Mouse (Mus musculus): Measurements from ENCODE around the gene Chd6.

The Chd6 gene

DNA sequence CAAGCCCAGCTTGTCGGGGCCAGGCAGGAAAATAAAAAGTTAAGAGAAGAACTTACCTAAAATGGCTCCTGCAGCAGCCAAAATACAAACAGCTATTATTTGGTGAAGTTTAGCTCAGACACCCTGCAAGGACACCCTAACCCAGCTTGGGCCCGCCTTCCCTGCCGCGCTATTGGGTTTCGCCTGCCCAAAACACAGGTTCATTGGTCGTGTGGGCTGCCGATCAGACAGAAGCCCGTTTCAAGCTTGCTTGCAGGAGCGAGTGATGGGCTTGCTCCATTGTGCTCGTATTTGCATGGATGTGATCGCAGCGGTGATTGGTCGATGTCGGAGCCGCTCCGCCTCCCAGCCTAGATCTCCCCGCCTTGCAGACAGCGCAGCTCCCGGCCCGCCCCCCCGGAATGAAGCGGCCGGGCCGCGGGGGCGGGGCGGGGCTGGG, at the start of gene Chd6:
Gene Chd6 (minus strand): TSS at position 143 of the 439 bp plus-strand sequence.
- DNase-seq (ENCODE audit: low read depth, low spot score): peak; percentile 100

DNA sequence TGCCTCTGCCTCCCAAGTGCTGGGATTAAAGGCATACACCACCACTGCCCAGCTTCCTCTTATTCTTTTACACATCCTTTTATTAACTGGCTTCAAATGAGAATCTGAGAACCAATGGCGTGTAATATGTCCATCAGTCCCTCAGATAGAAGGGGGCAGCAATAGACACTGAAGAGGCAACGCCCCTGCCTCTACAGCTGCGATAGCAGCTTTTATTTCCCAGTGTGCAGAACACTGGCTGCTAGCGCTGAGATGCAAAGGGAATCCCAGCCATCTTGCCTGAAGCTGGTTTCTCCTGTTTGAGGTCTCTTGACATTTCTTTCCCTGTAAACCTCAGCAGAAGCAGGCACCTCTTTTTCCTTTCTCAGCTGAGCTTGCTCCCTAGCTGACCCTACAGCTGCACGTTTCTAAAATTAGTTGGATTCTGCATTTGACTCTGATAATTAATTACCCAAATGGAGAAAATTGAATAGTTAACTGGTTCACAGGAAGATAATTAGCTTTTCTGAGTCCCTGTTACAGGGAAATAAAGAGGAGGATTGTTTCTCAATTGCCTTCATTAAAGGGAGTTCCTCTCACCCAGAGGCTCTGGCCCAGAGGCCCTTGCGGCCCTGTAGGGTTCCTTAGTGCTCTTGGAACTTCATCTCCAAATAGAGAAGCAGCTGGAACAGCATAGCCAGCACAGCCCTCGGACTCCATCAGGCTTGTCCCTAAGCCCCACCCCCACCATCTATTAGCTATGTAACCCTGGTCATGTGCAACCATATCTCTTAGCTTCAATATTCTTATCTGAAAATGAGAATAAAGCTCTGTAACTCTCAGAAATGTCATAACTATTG, 41.3 kb upstream of the Chd6 start:
- DNase-seq (ENCODE audit: low read depth, low spot score): no peak

DNA sequence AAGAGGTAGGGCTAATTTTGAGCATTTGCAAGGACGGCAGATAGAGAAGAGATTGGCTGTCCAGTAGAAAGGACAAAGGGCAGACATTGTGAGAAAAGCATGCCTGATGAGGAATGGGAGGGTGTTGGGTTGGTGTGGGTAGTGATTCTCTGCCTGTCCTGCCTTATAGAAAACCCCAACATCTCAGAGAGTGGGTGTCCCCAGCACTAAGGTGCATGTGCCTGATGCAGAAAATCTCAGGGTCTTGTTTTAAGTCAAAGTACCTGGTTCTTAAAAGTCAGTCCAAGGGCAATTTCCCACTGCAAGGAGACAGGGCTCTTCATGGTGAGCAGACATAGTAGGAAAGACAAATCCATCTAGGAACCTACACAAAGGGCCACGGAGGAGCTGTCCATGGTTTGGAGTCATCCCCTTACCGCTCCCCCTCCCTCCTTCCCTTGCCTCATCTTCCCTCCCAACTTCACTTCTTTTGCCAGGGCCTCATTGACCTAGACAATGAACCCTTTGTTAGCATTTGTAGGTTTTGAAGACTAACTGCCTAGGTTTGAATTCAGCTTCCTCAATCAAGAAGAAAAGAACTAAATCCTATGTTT, 39.6 kb upstream of the Chd6 start:
- no peak for DNase-seq (ENCODE audit: low read depth, low spot score)

DNA sequence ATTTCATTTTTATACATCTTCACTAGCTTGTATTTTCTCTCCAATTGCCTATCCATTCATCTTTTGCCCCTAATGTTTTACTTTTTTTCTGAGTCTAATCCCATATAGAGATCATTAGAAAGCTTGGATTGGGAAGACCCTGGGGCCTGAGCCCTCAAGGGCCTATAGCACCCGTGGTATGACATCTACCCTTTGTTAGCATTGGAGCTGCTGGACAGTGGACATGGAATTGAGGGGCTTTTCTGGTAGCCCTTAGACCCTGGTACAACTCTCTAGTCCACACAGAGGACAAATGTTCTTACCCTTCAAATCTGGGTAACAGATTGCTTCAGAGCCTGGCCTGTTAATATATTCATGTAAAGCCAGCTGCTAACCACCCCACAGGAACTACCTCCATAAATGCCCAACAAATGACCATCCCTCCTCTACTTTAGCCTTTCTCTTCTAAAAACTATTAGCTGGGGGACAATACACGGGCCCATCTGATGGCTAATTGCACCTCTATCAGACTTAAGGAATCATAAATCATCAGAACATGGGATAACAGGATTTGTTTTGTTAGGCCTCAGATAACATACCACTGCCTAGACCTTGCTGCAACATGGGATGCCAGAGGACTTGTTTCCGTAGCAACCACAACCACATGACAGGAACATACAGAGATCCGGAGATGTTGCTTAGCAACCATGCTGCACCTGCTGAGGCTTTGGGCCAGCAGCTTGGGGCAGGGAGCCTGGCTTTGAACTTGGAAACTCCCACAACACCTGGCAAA, 39.0 kb upstream of the Chd6 start:
- DNase-seq (ENCODE audit: low read depth, low spot score): peak; percentile 7

DNA sequence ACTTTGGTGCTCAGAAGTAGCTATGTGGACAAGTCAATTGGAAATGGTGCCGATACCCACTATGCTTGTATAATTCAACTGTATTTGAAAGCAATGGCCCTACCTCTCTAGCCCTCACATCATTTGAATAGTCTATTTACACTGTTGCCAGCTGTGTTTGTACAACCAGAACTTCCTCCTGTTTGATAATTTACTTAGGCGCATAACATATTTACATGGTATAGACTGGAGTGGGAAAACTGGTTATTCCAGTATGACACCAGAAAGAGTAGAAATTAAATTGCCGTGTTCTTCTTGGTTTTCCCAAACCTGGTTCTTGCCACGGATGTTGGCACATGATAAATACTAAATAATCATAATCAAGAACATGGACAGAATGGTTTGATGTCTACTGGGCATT, 35.9 kb upstream of the Chd6 start:
- DNase-seq (ENCODE audit: low read depth, low spot score): no peak

DNA sequence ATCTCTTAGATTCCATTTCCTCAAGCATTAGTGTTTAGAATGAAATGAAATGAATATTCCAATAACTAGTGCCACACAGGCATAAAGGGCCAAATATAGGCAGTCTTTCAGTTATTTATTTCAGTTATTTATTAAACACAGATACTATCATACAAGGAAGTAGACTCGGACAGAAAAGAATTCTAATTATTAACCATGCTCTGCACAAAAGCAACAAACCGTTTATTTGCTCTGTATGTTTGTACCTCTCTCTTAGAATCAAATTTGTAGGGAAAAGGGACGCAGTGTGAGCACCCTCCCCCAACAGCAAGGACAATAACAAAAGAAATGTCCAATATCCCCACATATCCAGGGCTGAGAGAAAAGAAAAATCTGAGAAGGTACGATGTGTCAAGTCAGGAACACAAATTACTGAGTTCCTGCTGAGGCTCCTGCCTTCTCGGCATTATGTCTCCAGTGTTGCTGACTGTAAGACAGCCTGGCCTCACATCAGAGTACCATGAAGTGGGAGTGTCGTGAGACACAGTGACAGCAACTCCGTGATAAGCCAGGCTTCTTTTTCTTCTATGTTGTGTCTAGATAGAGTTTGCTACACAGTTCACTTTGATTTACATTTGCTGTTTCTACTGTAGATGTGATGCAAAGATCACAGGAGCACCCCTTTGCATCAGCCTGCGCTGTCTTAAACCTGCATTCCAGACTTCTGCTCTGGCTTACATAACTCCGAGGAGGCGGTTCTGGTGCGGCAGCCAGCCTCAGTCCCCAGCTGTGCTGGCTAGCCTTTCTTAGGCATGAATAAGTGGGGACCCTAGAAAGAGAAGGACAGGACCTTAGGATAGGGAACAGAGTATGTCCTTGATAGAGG, 30.0 kb upstream of the Chd6 start:
- no peak for DNase-seq (ENCODE audit: low read depth, low spot score)

DNA sequence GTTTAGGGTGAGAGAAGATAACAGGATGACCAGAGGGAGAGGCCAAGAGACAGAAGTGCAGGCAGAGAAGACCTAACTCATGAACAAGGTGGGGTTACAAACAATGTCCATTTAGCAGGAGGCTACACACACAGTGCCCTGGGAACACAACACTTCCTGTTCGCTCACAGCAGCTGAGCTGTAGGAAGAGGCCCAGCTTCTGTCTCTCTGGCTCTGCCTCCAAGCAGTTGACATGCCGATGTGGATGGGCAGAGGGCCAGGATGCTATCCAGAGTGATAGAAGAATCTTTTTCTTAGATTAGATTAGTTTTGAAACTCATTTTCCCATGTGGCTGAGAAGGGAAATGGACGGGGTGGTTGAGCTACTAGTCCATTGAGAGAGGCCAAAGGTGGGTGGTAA, 28.1 kb upstream of the Chd6 start:
- DNase-seq (ENCODE audit: low read depth, low spot score): no peak

DNA sequence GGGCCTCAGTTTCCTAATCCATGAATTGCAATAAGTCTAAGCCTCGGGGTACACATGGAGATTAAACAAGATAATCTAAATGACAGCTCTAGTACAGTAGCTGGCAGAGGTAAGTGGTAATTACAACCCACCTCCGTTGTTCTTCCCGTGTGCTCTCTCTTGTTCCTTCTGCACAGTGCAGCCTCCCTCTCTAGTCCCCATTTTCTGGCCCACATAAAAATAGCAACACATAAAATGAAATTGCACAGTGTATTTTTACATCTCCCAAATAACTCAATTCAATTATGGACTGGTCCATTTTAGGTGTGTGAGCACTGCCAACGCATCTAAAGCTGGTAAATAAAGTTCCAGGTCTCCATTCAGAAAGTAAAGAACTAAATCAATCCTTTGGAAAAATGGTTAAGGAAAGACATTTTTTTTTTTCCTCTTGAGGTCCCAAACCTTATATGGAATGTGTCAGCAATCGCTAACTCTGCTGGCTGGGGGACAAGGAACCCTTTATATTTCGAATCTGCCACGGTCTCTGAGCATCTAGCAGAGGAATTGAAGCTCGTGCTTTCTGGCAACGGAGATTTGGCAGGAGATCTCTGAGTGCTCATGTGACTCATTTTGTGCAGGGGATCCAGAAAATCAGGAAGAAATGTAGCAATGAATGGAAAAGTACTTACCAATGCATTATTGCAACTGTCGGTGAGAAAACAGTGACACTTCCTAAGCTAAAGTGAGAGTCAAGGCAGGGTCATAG, 19.7 kb upstream of the Chd6 start:
- no peak for DNase-seq (ENCODE audit: low read depth, low spot score)

DNA sequence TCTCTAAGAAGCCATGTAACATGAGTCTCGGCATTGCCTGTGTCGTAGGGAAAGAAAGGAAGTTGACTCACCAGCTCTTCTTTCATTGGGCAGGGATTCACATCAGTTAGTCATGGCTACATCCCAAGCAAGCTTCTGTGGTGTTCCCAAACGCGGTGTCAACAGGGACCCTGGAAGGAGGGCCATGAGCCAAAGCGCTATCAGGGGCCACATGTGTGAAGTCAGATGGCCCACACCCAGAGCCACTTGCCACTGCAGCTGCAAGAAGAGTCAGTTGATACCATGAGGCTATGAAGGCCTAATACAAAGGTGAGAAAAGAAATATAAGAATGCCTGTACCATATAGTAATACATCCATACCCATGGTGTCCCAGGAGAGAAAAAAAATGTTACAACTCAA, 3.1 kb upstream of the Chd6 start:
- no peak for DNase-seq (ENCODE audit: low read depth, low spot score)

DNA sequence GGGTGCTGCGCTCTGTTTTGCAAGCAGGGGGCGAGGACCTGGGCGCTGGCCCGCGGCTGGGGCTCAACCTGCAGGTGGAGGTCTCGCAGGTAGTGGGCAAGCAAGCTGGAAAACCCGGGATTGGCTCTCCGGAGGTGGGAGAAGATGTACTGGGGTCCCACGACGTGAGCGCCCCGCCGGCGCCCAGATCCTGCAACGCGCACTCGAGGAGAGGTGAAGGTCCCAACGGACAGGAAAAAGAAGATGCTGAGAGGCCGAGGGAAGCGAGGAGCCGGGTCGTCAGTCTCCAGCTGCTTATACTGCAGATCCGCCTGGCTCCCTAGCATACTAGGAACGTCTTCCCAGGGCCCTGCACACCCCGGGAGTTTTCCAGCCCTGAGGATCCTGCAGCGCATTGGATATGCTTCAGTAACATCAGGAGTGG, 535 bp upstream of the Chd6 start:
- no peak for DNase-seq (ENCODE audit: low read depth, low spot score)

DNA sequence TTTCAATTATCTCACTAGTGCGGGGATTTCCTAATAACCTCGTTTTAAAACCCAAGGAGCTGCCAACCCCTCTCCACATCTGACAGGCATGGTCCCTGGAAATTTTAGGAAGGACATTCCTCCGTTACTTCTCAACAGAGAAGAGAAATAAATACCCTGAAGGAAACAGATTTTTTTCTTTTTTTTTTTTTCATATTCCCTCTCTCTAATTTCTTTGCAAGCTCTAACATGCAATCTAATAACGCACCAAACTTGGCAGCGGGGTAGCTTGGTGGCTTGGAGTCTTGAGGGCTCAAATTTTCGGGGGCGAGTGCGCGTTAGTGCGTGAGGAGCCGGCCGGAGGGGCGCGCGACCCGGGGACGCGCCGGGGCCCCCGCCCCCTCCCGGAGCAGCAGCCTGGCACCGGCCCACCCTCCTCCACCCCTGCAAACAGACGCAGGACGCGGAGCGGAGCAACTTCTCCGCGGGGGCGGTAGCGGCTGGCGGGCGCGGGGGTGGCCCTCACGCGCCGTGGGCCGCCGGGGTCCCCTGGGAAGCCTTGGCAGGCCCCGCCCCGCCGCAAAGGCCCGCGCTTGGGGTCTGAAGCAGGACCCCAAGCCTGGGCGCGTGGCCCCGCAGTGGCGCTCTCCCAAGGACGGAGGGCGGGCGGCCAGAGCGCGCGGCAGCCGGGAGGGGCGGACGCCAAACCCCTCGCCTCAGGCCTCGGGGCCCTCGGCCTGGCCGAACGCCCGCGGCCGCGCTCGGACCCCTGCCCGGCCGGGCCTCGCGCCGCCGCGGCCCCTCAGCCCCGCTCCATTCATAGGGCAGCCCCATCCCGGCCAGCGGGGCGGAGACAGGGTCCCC, 569 bp downstream of the Chd6 start:
- DNase-seq (ENCODE audit: low read depth, low spot score): peak; percentile 66

DNA sequence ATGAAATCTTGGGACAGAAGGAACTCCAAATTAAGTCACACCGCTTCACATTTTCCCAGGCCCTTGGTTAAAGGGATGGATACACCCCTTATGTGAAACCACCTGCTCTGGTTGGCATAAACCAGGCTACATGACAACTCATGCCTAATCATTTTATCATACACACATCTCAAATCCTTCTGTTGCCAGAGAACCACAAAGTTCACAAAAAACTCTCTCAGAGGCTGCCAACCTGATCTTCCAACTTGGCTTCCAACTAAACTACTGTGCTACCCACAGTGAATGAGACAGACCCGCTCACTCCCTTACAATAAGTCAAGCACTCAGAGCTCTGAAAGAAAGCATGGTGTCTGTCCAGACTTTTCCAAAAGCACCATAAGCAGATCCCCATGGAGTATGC, 1.6 kb downstream of the Chd6 start:
- DNase-seq (ENCODE audit: low read depth, low spot score): no peak

DNA sequence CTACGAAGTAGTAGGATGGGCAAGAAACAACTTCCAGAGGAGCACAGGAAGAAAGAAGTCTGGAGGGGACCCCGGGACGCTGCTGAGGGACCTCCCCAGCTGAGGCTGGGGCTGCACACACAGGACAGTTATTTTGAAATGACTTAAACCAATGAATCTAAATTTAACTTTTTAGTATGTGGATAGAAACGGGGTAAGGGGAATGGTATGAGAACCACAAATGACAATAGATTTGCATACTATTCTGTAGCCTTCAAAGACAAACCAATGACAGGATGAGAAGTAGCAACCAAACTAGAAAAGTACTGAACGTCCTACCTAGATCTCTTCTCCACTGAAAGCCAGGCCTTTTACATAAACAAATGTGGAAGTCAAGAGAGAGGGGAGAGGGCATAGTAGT, 5.1 kb downstream of the Chd6 start:
- DNase-seq (ENCODE audit: low read depth, low spot score): no peak

DNA sequence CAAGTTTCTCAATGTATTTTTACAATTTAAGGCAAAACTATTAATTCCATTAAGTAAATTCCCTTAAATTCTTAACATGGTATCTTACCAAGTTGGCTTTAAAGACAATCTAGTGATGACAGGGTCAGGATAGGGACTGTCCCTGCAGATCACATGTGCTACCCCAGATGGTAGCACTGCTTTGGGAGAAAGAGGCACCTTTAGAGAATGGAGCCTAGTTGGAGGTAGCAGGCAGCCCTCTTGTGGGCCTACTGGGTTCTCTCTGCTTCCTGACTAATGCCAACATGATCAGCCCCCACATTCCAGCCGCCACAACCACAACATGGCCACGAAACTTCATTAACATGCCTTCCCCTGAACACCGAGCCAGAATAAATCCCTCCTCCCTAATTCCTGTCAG, 6.8 kb downstream of the Chd6 start:
- no peak for DNase-seq (ENCODE audit: low read depth, low spot score)

DNA sequence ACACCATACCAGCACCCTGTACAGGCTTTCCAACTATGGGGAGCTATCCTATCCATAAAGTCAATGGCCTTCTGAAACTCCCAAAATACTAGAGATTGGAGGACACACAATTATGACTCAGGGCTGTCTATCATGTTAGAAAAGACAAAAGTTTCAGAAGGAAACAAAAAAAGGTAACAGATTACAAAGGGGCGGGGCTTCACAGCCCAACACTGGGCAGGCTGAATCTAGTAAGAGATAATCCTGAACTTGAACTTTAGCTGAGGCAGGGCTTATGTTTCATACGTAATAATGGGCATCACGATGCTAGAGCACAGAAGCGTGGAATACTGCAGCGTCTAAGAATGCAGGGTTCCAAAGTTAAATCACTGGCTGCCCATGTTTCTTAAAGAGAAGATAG, 11.1 kb downstream of the Chd6 start:
- no peak for DNase-seq (ENCODE audit: low read depth, low spot score)

DNA sequence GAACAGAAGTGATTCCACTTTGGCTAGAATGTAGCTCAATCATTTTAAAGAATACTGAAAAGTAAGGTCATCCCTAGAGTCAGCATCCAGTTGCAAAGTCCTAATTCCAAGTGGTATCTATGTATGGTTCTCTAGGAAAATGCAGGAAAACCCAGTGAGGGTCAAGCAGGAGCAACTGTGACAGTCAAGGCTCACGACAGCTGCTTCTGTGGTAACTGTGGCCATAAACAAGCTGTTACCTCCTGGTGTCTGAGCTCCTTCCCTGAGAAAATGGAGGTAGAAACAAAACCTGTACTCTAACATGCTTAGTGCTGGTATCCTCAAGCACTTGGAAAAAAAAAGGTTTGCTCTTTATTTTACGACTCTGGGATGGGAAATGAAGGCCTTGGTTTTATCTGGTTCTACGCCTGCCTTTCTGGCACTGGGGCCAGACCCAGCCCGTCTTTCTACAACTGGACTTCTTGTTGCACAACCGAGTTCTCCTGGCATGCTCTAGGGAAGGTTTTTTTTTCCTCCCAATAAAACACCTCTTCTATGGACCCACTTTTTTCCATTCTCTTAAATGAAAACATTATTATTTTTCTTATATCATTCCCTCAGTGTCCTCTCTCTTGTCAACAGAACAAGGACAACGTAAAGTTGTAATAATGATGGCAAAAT, 18.0 kb downstream of the Chd6 start:
- no peak for DNase-seq (ENCODE audit: low read depth, low spot score)

DNA sequence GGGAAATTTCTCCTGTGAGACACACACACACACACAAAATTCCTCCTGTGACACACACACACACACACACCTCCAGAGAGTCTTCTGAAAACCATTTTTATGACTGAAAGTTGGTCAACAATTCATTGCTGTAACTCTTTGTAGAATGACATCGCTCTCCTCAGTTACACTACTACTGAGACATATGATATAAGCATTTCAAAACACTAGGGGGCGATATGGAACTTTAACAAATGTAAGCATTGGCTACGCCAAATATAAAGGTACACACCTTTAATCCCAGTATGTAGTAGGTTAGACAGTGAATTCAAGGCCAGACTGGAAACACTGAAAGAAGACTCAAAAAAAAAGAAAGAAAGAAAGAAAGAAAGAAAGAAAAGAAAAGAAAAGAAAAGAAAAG, 18.7 kb downstream of the Chd6 start:
- DNase-seq (ENCODE audit: low read depth, low spot score): peak; percentile 74

DNA sequence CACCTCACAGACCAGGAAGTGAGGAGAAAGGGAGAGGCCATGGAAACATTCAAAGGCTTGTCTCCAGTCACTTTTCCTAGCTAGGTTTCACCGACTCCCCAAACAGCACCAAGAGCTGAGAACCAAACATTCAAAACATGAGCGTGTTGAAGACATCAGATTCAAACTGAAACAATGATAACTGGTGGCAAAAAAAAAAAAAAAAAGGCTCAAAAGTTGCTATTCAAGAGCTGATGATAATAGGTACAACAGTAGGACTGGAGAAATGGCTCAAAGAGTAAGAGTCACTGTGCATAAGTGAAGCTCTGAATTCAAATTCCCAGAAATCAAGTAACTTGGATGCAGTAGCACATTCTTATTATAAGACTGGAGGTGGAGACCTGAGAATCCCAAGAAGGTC, 30.3 kb downstream of the Chd6 start:
- no peak for DNase-seq (ENCODE audit: low read depth, low spot score)

DNA sequence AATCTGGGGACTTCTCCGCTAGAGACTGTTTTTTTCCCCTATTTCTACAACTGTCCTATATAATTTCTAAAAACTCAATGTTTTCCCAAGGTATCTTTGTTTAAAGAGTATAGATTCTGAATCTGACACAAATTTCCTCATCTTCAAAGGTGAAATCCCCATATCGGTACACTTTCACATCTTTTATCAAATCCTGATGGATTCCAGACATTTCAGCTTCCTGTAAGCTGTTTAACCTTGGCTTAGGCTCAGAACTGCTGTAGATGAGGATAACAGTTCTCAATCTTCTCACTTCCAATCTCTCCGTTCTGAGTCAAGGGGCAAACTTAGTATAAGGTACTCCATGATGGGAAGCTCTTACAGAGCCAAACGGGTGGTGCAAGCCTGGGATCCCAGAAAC, 32.6 kb downstream of the Chd6 start:
- DNase-seq (ENCODE audit: low read depth, low spot score): no peak

All from CD4-positive, CD25-positive, alpha-beta regulatory T cell, adult 2 months (primary cell).